Mouse (Mus musculus) thymus, postnatal 4 days (tissue): ENCODE measurements around the gene Lpar2.

Experiments used
- DNase-seq: peaks from one replicate; pipeline ENCODE4 v3.0.0; 2021

Lpar2 gene

DNA sequence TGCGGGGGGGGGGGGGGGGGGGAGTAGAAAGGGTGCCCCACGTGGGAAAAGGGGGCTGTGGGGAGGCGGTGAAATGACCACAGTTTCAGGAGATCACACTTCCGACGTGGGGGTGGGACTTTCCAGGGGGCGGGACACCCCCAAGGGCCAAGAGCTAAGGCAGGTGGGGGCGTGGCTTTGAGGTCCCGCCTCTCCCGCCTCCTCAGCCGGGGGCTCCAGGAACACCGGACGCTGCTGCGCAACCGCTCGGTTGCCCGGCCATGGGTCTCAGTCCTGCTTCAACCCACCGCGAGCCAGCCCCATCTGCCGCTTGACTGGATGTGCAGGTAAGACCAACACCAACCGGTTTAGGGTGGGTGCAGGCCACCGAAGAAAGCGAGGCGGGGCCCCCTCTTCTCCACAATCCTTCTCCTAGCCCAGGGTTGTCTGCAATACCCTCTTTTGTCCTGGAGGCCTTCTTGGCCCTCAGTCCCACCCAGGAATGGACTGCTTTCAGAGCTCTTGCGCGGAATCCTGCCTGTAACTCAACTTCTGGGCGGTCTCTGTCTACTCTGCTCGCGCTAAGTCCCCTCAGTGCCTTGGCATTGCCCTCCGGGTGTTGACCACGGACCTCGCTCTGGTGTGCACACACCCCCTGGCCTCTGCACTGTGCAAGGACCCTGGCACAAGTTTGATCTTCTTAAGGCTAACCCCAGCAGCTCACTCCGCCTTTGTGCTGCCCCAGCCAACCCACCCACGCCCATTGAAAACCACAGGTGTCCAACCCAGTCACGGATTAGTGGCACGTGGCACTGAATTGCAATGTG lies at the start of gene Lpar2:
Gene Lpar2, plus strand, starts transcription at position 44 of the 806 bp plus-strand sequence.
- DNase-seq, result peak; percentile 79

DNA sequence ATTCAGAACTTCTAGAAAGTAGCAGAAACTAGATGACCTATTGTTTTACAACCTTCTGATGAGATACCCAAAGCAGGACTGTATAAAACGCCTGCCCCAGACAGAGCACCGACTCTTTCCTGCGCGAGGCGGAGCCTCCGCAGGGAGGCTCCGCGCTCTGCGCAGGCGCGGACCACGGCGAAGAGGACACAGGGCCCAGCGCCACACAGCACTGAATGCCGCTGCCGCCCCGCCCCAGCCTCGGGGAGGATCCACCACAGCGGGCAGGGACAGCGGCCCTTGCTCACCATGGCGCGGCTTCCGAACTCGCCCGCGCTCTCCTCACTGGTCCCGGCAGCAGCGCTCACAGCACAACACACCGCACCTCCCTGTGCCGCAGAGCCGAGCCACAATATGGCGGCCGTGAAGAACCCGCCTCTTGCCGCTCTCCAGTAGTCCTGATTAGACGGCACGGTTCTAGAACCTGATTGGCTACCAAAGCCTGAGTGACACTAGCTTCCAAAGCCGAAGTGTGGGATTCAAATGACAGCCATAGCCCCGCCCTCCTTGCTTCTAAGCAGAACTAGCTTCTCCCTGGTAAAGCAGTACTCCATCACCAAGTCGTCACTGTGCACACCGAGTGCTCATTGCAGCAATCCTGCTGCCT lies 47.6 kb upstream of the Lpar2 start, which contains the start of gene Gm20422:
Gene Gm20422, minus strand, starts transcription at position 384 of the 646 bp plus-strand sequence.
- peak; percentile 88 for DNase-seq

DNA sequence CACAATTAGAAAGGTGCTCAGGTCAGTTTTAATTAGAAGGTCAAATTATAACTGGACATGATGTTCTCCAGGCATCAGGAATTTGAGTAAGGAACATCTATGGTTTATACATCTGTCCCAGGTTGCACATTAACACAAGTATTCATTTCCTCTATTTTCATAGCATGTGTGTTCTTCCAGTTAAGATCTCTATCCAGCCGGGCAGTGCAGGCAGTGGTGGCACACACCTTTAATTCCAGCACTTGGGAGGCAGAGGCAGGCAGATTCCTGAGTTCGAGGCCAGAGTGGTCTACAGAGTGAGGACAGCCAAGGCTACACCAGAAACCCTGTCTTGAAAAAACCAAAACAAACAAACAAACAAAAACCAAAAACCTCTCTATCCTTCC lies 47.1 kb upstream of the Lpar2 start:
- no peak for DNase-seq

DNA sequence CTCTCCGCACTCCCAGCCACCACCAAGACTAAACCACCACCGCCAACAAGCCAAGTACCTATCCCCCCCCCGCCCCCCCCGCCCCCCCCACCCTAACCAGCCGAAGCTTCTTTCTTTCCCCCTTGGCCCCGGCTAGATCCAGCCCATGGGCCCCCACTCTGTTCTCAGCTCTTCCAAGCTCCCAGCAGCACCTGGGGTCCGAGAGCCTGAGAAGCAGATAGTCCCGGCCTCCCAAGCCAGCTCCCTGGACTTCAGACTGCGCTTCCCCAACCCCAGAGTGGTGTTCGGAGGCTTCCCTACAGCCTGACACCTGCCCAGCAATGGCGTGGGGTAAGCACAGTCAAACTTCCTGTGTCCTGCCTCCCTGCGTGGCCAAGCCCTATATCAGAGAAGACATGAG lies 45.1 kb upstream of the Lpar2 start:
- DNase-seq, result no peak

DNA sequence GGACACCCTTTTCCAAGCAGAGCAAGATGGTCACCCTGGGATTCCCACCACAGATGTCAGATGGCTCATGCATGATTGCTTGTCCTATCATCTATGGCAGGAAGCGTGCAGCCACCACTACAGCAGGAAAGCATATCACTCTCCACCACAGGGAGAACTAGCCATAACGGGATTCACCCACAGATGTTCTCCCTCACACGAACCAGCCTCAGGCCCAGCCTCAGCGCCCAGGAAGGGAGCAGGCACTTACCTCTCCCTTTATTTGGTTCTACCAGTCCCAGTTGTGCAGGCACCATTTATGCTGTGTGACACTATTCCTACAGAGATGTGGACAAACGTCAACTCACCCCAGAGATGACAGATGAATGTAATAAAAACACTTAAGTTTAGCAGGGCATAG lies 33.1 kb upstream of the Lpar2 start:
- DNase-seq, result peak; percentile 5

DNA sequence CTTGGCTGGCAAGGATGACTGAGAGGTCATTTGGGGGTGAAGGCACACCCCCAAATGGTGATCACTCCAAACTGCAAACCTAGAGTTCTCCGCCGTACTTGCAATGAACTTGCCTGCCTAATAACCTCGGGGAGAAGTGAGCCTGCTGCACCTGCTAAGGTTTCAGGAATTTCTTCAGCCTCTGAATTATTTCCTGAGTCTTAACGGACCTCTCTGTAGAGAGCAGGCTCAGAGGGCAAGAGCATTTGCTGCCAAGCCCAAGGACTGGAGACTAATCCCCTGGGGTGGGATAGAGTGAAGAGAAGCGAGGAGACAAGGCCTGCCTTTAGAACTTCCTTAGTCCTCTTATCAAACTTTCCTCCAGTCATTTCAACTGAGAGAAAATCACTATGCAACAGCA lies 32.5 kb upstream of the Lpar2 start:
- peak; percentile 8 for DNase-seq

DNA sequence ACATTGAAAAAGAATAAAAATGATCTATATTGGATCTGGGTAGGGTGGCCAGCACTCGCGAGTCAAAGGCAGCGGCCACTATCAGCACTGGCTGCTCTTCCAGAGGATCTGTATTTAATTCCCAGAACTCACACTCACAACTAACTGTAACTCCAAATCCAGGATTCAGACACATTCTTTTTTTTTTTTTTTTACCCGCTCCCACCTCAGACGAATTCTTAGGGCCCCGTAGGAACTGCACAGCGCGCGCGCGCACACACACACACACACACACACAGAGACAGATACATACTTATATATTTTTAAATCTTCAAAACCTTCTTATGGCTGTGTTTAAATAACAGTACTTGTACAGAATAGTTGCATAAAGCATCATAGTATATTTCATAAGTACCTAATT lies 31.9 kb upstream of the Lpar2 start:
- peak; percentile 46 for DNase-seq

DNA sequence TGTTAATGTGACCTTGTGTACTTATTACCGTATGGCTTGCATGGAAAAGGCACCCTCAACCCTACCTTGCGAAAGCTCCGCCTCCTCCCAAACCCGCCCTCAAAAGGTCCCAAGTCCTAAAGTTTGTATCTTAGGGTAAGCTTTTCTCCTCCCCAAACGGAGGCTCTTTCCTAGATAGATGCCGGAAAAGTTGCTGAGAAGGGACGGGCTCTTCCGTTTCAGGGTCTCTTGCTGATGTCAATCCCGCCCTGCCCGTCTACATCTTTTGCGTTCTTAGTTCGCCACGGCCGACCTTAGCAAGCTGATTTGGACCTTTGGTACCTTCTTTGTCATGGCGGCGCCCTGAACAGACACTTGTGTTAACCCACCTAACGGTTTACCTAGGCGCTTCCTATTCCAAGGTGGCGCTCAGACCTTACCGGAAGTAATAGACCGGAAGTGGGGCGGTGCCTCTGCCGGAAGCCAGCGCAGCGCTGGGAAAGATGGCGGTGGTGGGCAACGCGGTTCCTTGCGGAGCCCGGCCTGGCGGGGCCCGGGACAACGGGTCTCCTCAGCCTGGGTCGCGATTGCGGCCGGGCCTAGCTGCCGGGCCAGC lies 31.4 kb upstream of the Lpar2 start, which contains the start of the genes Atp13a1 and Zfp866:
Gene Atp13a1, plus strand, starts transcription at position 391 of the 595 bp plus-strand sequence.
Gene Zfp866, minus strand, starts transcription at position 406 of the 595 bp plus-strand sequence.
- peak; percentile 92 for DNase-seq

DNA sequence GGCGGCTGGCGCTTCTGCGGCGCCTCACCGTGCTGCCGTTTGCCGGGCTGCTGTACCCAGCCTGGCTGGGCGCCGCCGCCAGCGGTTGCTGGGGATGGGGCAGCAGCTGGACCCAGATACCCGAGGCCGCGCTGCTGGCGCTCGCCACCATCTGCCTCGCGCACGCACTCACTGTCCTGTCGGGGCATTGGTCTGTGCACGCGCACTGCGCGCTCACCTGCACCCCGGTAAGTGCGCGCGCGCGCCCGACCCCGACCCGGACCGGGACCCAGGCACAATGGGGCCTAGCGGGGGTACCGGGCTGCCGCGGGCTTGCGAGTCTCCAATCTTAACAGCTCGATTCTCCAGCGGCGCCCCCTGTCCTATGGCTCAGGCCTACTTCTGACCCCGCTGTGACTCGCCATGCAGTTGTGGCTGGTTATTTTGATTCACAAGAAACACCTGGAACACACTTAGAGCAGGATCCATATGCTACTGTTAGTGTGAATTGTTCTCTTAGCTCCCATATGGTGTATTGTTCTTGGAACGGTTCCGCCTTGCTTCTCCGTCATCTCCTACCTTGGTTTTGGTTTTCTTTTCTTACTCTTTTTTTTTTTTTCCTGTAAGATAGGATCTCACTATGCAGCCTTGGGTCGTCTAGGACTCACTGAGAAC lies 30.7 kb upstream of the Lpar2 start:
- peak; percentile 78 for DNase-seq

DNA sequence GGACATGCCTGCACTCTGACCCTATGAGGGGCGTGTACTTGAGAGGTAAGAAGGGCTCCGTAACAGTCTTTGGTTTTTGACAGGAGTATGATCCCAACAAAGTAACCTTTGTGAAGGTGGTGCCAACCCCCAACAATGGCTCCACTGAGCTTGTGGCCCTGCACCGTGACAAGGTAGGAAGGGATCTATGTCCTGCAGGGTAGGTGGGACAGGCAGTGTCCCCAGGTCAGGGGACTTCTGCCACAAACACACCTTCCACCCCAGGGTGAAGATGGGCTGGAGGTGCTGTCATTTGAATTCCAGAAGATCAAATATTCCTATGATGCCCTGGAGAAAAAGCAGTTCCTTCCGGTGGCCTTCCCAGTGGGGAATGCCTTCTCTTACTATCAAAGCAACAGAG lies 28.6 kb upstream of the Lpar2 start:
- DNase-seq, result peak; percentile 4

DNA sequence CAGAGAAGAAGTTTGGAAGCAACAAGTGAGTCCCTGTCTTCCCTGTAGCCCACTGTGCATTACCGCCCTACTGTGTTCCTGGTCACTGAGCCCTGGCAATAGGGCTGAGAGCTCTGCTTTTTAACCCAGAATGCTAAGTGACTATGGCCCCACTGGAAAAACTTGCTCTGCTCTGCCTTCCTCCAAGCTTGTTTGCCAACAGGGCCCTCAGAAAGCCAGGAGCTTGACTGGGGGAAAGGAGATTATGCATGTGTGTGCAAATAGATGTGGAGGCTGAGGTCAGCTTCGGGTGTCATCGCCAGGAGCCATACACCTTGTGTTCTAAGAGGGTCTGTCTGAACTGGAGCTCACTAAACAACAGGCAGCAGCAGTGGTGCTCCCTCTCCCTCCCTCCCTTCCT lies 28.1 kb upstream of the Lpar2 start:
- peak; percentile 3 for DNase-seq

DNA sequence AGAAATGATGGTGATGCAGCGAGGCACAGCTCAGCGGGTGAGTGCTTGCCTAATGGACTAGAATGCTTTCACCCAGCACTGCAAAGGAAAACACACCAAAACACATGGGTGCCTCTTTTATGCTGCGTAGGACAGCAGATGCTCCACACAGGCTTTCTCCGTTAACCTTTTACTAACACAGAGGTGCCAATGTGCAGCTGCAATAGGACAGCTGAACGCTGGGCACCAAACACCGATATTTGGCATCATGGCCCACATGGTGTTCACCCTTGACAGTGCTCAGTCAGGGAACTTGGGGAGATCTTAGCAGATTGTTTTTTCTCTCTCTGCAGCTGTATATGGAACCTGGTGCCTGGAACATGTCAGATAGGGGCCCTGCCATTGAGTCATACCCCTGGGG lies 27.3 kb upstream of the Lpar2 start:
- peak; percentile 1 for DNase-seq

DNA sequence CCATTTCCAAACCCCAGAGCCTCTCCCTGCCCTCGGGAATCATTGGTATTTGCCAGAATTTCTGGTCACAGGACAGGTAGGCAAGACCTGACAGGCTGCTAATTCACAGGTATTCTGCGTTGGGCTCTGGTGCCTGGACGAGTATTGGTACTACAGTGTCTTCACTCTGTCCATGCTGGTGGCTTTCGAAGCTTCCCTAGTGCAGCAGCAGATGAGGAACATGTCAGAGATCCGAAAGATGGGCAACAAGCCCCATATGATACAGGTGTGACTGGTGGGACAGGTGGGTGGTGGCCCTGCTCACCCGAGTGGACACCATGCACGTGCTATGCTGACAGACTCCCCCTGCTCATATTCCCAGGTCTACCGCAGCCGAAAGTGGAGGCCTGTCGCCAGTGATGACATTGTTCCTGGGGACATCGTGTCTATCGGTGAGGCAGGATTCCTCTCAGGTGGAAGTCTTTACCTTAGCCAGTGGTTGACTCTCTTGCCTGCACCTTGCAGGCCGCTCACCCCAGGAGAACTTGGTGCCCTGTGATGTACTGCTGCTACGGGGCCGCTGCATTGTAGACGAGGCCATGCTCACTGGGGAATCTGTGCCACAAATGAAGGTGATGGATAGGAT lies 25.4 kb upstream of the Lpar2 start:
- peak; percentile 3 for DNase-seq

DNA sequence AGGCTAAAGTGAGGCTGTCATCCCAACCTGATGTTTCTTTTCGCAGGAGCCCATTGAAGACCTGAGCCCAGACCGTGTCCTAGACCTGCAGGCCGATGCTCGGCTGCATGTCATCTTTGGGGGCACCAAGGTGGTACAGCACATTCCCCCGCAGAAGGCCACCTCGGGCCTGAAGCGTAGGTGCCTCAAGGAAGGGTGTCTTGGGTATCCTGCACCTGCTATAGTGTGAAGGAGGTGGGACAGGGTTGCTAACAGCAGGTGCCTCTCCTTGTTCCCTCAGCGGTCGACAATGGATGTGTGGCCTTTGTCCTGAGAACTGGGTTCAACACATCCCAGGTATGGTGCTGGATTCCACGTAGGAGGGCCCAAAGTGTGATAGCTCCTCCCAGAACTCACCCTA lies 24.6 kb upstream of the Lpar2 start:
- DNase-seq, result peak; percentile 2

DNA sequence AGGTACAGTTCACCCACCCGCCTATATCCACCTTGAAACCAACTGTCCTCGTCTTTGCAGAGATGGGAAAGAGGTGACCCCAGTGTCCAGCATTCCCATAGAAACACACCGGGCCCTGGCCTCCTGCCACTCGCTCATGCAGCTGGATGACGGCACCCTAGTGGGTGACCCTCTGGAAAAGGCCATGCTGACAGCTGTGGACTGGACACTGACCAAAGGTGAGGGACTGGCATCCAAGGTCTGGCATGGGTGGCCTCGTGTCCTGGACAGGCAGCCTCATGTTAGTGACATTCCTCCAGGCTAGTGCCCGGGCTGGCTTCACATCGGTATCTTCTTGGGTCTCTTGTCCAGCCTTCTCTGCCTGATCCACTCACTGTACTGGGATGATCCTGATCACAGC lies 23.0 kb upstream of the Lpar2 start:
- peak; percentile 9 for DNase-seq

DNA sequence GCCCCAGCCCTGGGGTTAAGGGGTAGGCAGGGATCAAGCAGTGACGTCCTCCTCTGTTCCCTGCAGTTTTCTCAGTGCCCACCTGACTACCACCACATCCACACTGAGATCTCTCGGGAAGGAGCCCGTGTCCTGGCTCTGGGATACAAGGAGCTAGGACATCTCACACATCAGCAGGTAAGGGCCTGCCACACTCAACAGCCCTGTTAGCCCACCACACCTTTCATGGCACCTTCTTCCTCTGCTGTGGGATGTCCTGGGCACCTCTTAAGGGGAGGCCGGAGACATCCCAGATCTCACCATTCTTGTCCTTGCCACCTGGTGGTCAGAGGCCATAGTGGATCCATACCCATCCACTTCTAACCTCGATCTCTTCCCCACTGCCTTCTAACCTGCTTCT lies 22.3 kb upstream of the Lpar2 start:
- peak; percentile 9 for DNase-seq

DNA sequence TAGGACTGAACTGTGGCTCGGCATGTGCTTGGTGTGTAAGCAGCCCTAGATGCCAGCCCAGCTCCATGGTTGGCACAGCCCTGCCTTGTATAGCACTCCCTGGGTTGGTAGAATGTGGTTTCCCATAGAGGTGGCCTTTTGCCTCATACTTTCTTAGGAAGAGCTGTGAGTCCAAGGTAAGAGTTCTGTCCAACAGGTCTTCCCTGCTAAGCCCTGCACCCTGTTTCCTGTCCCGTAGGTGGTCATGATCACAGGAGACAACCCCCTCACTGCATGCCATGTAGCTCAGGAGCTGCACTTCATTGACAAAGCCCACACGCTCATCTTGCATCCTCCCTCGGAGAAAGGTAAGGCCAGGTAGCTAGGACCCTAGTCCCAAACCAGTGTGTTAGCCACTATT lies 20.4 kb upstream of the Lpar2 start:
- DNase-seq, result peak; percentile 1

DNA sequence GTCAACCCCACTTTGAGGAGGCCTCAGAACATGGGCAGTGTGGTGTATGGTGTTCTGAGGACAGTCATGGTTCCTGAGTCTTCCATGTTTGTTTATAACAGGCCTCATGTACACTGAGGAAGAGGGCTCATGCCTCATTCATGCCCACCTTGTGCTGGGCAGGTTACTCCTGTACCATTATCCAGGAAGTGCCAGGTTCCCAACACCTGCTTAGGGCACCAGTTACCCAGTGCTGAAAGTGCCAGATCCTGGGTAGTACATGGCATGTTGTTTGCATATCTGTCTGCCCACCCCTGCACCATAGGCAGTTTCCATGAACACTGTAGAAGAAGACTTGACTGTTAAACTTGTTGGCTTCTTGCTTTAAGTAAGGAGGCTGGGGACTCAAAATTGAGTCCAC lies 20.0 kb upstream of the Lpar2 start:
- peak; percentile 1 for DNase-seq

DNA sequence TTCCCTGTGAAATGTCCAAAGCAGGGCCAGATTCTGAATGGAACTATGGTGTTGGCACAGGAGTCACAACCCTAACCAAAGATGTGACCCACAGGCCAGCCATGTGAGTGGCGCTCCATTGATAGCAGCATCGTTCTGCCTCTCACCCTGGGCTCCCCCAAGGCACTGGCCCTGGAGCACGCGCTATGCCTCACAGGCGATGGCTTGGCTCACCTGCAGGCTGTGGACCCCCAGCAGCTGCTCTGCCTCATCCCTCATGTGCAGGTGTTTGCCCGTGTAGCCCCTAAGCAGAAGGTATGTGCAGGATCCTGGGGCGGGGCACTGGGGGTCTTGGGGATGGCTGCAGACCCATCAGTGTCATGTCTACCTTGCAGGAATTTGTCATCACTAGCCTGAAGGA lies 18.9 kb upstream of the Lpar2 start:
- peak; percentile 10 for DNase-seq

DNA sequence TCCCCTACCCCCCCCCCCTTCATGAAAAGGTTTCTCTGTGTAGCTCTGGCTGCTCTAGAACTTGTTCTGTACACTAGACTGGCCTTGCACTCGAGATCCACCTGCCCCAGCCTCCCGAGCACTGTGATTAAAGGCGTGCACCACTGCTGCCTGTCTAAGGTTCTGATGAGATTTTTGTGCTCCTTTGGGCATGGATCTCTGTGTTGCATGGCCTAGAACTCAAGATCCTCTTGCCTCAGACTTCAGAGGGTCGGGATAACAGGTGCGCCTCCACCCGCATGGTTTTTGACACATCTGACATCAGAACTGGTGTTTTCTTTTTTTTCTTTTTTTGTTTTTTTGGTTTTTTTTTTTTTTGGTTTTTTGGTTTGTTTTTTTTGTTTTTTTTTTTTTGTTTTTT lies 17.7 kb upstream of the Lpar2 start:
- peak; percentile 4 for DNase-seq

DNA sequence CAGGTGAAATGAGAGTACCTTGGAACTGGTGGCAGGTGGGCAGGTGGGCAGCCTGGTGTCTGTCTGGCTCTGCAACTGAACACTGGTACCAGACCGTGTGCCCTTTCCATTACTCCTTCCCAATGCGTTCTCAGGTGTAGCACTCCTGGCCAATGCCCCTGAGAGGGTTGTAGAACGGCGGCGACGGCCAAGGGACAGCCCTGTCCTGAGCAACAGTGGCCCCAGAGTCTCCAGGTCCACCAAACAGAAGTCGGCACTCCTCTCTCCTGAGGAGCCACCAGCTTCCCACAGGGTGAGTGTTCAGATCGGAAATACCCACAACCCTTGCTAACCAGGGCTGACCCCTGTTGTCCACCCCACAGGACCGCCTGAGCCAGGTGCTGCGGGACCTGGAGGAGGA lies 17.1 kb upstream of the Lpar2 start:
- DNase-seq, result peak; percentile 9

DNA sequence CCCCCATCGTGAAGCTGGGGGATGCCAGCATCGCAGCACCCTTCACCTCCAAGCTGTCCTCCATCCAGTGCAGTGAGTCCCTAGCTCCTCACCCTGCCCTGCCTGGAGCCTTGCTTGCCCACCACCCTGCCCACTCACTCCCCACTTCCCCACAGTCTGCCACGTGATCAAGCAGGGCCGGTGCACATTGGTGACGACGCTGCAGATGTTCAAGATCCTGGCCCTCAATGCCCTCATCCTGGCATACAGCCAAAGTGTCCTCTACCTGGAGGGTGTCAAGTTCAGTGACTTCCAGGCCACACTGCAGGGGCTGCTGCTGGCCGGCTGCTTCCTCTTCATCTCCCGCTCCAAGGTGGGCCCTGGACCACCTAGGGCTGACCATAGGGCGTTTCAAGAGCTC lies 16.7 kb upstream of the Lpar2 start:
- DNase-seq, result peak; percentile 8

DNA sequence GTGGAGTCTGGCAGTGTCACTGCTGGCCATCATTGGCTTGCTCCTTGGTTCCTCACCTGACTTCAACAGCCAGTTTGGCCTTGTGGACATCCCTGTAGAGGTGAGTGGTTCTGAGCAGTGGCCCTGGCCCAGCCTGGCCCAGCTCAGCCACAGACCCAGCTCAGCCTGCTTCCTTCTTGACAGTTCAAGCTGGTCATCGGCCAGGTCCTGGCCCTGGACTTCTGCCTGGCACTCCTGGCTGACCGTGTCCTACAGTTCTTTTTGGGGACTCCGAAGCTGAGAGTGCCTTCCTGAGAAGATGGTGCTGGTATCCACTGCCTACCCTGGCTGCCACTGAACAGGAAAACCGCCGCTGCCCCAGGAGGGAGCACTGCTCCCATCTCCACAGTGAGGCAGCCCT lies 15.0 kb upstream of the Lpar2 start:
- DNase-seq, result no peak
